Mouse (Mus musculus): ENCODE results near the gene Kif5c. TPM values are rescaled to one million over a fixed set of nuclear protein-coding genes. Genes with fewer than 3 reads are reported as not detected.

Kif5c gene
- polyA plus RNA-seq, 1 experiment = 408 TPM

GRCm38 (mm10) chr2:49811420-49811819, 192.3 kb downstream of the Kif5c start:
- no peak for TF ChIP-seq CTCF (IDR thresholded peaks at IDR 0.05; ENCODE audit: extremely low read depth, insufficient read depth, low read length)
- TF ChIP-seq POLR2A (IDR thresholded peaks at IDR 0.05; ENCODE audit: extremely low read depth, insufficient read depth, low read length) = no peak
- no peak overlapping the region for H3K4me3 ChIP-seq (ENCODE audit: insufficient read depth, low read length)
- H3K4me1 ChIP-seq (ENCODE audit: control insufficient read depth, insufficient read depth, low read length) = no peaks in the 10 kb centered on the region
- H3K27ac ChIP-seq (ENCODE audit: insufficient read depth, low read length) = no peak overlapping the region

- TF ChIP-seq CTCF (IDR thresholded peaks at IDR 0.05; ENCODE audit: extremely low read depth, insufficient read depth, low read length) (no peak), POLR2A (IDR thresholded peaks at IDR 0.05; ENCODE audit: extremely low read depth, insufficient read depth, low read length) (no peak)
- H3K4me3 ChIP-seq (ENCODE audit: insufficient read depth, low read length) = no peak overlapping the region
- no peaks in the 10 kb centered on the region for H3K4me1 ChIP-seq (ENCODE audit: control insufficient read depth, insufficient read depth, low read length)
- H3K27ac ChIP-seq (ENCODE audit: insufficient read depth, low read length) = no peak overlapping the region
These were observed 192.8 kb downstream of the Kif5c start for GRCm38 (mm10) chr2:49811871-49812363.

- TF ChIP-seq CTCF (IDR thresholded peaks at IDR 0.05; ENCODE audit: extremely low read depth, insufficient read depth, low read length) (no peak), POLR2A (IDR thresholded peaks at IDR 0.05; ENCODE audit: extremely low read depth, insufficient read depth, low read length) (no peak)
- H3K4me1 ChIP-seq (ENCODE audit: control insufficient read depth, insufficient read depth, low read length) = no peaks in the 10 kb centered on the region
- no peak overlapping the region for H3K27ac ChIP-seq (ENCODE audit: insufficient read depth, low read length)
- H3K4me3 ChIP-seq (ENCODE audit: insufficient read depth, low read length) = no peak overlapping the region
These were observed 194.1 kb downstream of the Kif5c start for GRCm38 (mm10) chr2:49813151-49813550.

- TF ChIP-seq CTCF (IDR thresholded peaks at IDR 0.05; ENCODE audit: extremely low read depth, insufficient read depth, low read length) (no peak), POLR2A (IDR thresholded peaks at IDR 0.05; ENCODE audit: extremely low read depth, insufficient read depth, low read length) (no peak)
- H3K4me1 ChIP-seq (ENCODE audit: control insufficient read depth, insufficient read depth, low read length) = no peaks in the 10 kb centered on the region
- no peak overlapping the region for H3K27ac ChIP-seq (ENCODE audit: insufficient read depth, low read length)
- H3K4me3 ChIP-seq (ENCODE audit: insufficient read depth, low read length) = no peak overlapping the region
These were observed 194.9 kb downstream of the Kif5c start for GRCm38 (mm10) chr2:49814011-49814410.

- TF ChIP-seq POLR2A (IDR thresholded peaks at IDR 0.05; ENCODE audit: extremely low read depth, insufficient read depth, low read length) = no peak
- no peak for TF ChIP-seq CTCF (IDR thresholded peaks at IDR 0.05; ENCODE audit: extremely low read depth, insufficient read depth, low read length)
- no peak overlapping the region for H3K27ac ChIP-seq (ENCODE audit: insufficient read depth, low read length)
- H3K4me3 ChIP-seq (ENCODE audit: insufficient read depth, low read length) = no peak overlapping the region
- H3K4me1 ChIP-seq (ENCODE audit: control insufficient read depth, insufficient read depth, low read length) = no peaks in the 10 kb centered on the region
These were observed 196.7 kb downstream of the Kif5c start for GRCm38 (mm10) chr2:49815696-49816320.

- Histone ChIP-seq H3K4me3 (ENCODE audit: insufficient read depth, low read length) (no peak overlapping the region), H3K4me1 (ENCODE audit: control insufficient read depth, insufficient read depth, low read length) (no peaks in the 10 kb centered on the region), H3K27ac (ENCODE audit: insufficient read depth, low read length) (no peak overlapping the region)
- TF ChIP-seq POLR2A (IDR thresholded peaks at IDR 0.05; ENCODE audit: extremely low read depth, insufficient read depth, low read length) = no peak
- no peak for TF ChIP-seq CTCF (IDR thresholded peaks at IDR 0.05; ENCODE audit: extremely low read depth, insufficient read depth, low read length)
These were observed 197.5 kb downstream of the Kif5c start for GRCm38 (mm10) chr2:49816549-49816948.

- TF ChIP-seq CTCF (IDR thresholded peaks at IDR 0.05; ENCODE audit: extremely low read depth, insufficient read depth, low read length) (no peak), POLR2A (IDR thresholded peaks at IDR 0.05; ENCODE audit: extremely low read depth, insufficient read depth, low read length) (no peak)
- H3K27ac ChIP-seq (ENCODE audit: insufficient read depth, low read length) = no peak overlapping the region
- H3K4me1 ChIP-seq (ENCODE audit: control insufficient read depth, insufficient read depth, low read length) = no peaks in the 10 kb centered on the region
- H3K4me3 ChIP-seq (ENCODE audit: insufficient read depth, low read length) = no peak overlapping the region
These were observed 198.1 kb downstream of the Kif5c start for GRCm38 (mm10) chr2:49817151-49817550.

GRCm38 (mm10) chr2:49818126-49818525, 199.0 kb downstream of the Kif5c start:
- no peak overlapping the region for H3K27ac ChIP-seq (ENCODE audit: insufficient read depth, low read length)
- H3K4me3 ChIP-seq (ENCODE audit: insufficient read depth, low read length) = no peak overlapping the region
- no peak for TF ChIP-seq CTCF (IDR thresholded peaks at IDR 0.05; ENCODE audit: extremely low read depth, insufficient read depth, low read length)
- TF ChIP-seq POLR2A (IDR thresholded peaks at IDR 0.05; ENCODE audit: extremely low read depth, insufficient read depth, low read length) = no peak
- H3K4me1 ChIP-seq (ENCODE audit: control insufficient read depth, insufficient read depth, low read length) = no peaks in the 10 kb centered on the region

GRCm38 (mm10) chr2:49822312-49822711, 203.2 kb downstream of the Kif5c start:
- no peak for TF ChIP-seq POLR2A (IDR thresholded peaks at IDR 0.05; ENCODE audit: extremely low read depth, insufficient read depth, low read length)
- no peak for TF ChIP-seq CTCF (IDR thresholded peaks at IDR 0.05; ENCODE audit: extremely low read depth, insufficient read depth, low read length)
- Histone ChIP-seq H3K27ac (ENCODE audit: insufficient read depth, low read length) (no peak overlapping the region), H3K4me1 (ENCODE audit: control insufficient read depth, insufficient read depth, low read length) (no peaks in the 10 kb centered on the region), H3K4me3 (ENCODE audit: insufficient read depth, low read length) (no peak overlapping the region)

Other genes with a start within 250 kb of the Kif5c start
- gene Epc2, start 167.8 kb upstream of the Kif5c start, polyA plus RNA-seq (2012; rRNA removed) = 24.3 TPM in 2 replicates
- 13.4 and 14.2 TPM in 2 replicates for gene Lypd6b, start 168.4 kb downstream of the Kif5c start, polyA plus RNA-seq (2012; rRNA removed)

Data from cortical plate, adult 2 months (tissue).